Mouse (Mus musculus) kidney, adult 2 months (tissue): Measurements from ENCODE around the gene Spcs2.

Experiments used
- CTCF ChIP-seq: fragments of 200-500 bp; conservative IDR thresholded peaks from 2 replicates; pipeline ENCODE4 v1.5.1; 2011; ENCODE audit warnings: low read depth, mild to moderate bottlenecking, control low read depth, low read length, moderate library complexity, mixed read lengths; ENCODE audit not compliant: insufficient read depth, insufficient read length
- POLR2A ChIP-seq: fragments of 200-500 bp; IDR thresholded peaks from one replicate; pipeline ENCODE4 v1.6.1; 2011; ENCODE audit warnings: low read depth, low read length, control low read depth

DNA sequence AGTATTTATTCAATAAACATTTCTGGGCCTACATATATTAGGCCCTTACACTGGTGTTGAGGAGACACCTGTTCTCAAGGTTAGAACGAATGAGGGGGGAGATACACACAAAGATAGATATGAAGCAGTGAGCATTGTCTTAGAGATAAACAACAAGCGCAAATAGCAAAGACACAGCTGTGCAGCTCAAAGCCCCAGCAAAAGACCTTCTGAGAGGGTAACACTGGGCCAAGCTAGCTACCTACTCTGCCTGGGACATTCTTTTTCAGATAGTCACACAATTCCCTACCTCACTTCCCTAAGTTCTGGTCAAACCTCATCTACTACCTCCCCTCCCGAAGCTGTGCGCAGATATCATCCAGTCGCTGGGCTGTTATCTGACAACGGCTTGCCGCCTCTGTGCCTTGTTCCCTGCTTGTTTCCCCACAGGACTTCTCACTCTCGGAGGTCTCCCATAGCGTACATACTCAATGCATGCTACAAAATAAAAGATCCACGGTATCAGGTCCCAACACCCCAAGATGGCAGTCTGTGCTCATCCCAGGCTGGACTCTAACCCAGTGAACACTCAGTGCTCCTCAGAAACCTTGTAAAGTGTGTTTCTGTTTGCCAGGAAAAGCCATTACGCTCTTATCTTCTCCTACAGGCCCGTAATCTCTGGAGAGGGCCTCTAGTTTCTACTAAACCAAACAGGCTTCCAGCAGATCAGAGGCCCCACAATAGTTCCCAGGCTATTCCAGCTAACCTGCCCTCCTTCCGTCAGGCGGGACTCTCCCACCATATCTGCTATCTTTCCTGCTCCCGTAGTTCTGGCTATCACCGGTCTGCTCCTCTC is 38.4 kb downstream of the Spcs2 start:
- TF ChIP-seq POLR2A (no peak), CTCF (no peak)
